Mouse (Mus musculus) MEL (cell line): ENCODE data around the gene Ywhab. TPM values are rescaled to one million over a fixed set of nuclear protein-coding genes. Genes with fewer than 3 reads are reported as not detected.

Experiments
- DNase-seq: peaks from one replicate; pipeline ENCODE4 v3.0.0; 2011; ENCODE audit warnings: low read depth, low spot score
- H3K27ac ChIP-seq: 2 replicates; pipeline ENCODE4 v1.5.1; 2012; ENCODE audit warnings: low read depth, mild to moderate bottlenecking, control low read depth, low read length, moderate library complexity; ENCODE audit not compliant: control insufficient read depth
- H3K27me3 ChIP-seq, 2 experiments: fragments of 150-350 bp in 1 of 2; sonication (generic) in 1 of 2; 2 replicates each; pipeline ENCODE4 v1.6.1; 2012; ENCODE audit warnings: low read length in 2 of 2, mild to moderate bottlenecking in 2 of 2, improper control_type of control experiment in 1 of 2, moderate library complexity in 1 of 2; ENCODE audit not compliant: insufficient read depth in 2 of 2, control insufficient read depth in 1 of 2
- H3K36me3 ChIP-seq, 2 experiments: 2 replicates each; pipeline ENCODE4 v1.6.1; 2012 to 2014; ENCODE audit warnings: low read length in 2 of 2, improper control_type of control experiment in 1 of 2, inconsistent platforms in 1 of 2, mild to moderate bottlenecking in 1 of 2; ENCODE audit not compliant: insufficient read depth in 2 of 2, control insufficient read depth in 1 of 2
- H3K4me1 ChIP-seq, 2 experiments: fragments of 150-350 bp in 1 of 2; sonication (generic) in 1 of 2; 2 replicates each; pipeline ENCODE4 v1.6.1; 2012; ENCODE audit warnings: low read length in 2 of 2, improper control_type of control experiment in 1 of 2, mild to moderate bottlenecking in 1 of 2; ENCODE audit not compliant: insufficient read depth in 2 of 2, control insufficient read depth in 1 of 2
- H3K4me3 ChIP-seq, 2 experiments: fragments of 150-350 bp in 1 of 2; sonication (generic) in 1 of 2; 2 replicates each; pipeline ENCODE4 v1.5.1; 2012; ENCODE audit warnings: low read depth in 2 of 2, low read length in 2 of 2, mild to moderate bottlenecking in 2 of 2, moderate library complexity in 2 of 2, control low read depth in 1 of 2, improper control_type of control experiment in 1 of 2; ENCODE audit not compliant: control insufficient read depth in 1 of 2, insufficient read depth in 1 of 2
- H3K79me2 ChIP-seq: 2 replicates; pipeline ENCODE4 v1.6.1; 2012; ENCODE audit warnings: mild to moderate bottlenecking, low read length, moderate library complexity; ENCODE audit not compliant: control insufficient read depth, poor library complexity, insufficient read depth
- H3K9ac ChIP-seq: 2 replicates; pipeline ENCODE4 v1.6.1; 2012; ENCODE audit warnings: low read depth, mild to moderate bottlenecking, control low read depth, low read length, moderate library complexity; ENCODE audit not compliant: control insufficient read depth, poor library complexity, severe bottlenecking
- H3K9me3 ChIP-seq: fragments of 150-350 bp; sonication (generic); replicated peaks from 2 replicates; pipeline ENCODE4 v1.6.1; 2012; ENCODE audit warnings: mild to moderate bottlenecking, low read length, improper control_type of control experiment, moderate library complexity; ENCODE audit not compliant: insufficient read depth
- BHLHE40 ChIP-seq: IDR thresholded peaks from 2 replicates; pipeline ENCODE4 v1.6.1; 2012; ENCODE audit warnings: low read depth, mild to moderate bottlenecking, inconsistent platforms, low read length, improper control_type of control experiment, borderline replicate concordance
- CHD1 ChIP-seq: IDR thresholded peaks from 2 replicates; pipeline ENCODE4 v1.6.1; 2012; ENCODE audit warnings: low read depth, mild to moderate bottlenecking, inconsistent platforms, low read length, improper control_type of control experiment
- ETS1 ChIP-seq: IDR thresholded peaks from 2 replicates; pipeline ENCODE4 v1.6.1; 2012; ENCODE audit warnings: low read depth, mild to moderate bottlenecking, inconsistent platforms, low read length, improper control_type of control experiment, moderate library complexity
- GABPA ChIP-seq: IDR thresholded peaks from 2 replicates; pipeline ENCODE4 v1.6.1; 2012; ENCODE audit warnings: low read depth, mild to moderate bottlenecking, inconsistent platforms, low read length, improper control_type of control experiment, moderate library complexity
- GATA1 ChIP-seq: IDR thresholded peaks from 2 replicates; pipeline ENCODE4 v1.6.1; 2011; ENCODE audit warnings: low read depth, low read length, improper control_type of control experiment
- KAT2A ChIP-seq: conservative IDR thresholded peaks from 2 replicates; pipeline ENCODE4 v1.6.1; 2012; ENCODE audit warnings: low read depth, low read length, improper control_type of control experiment, inconsistent platforms
- MAX ChIP-seq: IDR thresholded peaks from 2 replicates; pipeline ENCODE4 v1.6.1; 2011; ENCODE audit warnings: low read length, improper control_type of control experiment
- MAZ ChIP-seq: IDR thresholded peaks from 2 replicates; pipeline ENCODE4 v1.6.1; 2012; ENCODE audit warnings: low read depth, mild to moderate bottlenecking, inconsistent platforms, low read length, improper control_type of control experiment
- MYB ChIP-seq: IDR thresholded peaks from 2 replicates; pipeline ENCODE4 v1.6.1; 2011; ENCODE audit warnings: mild to moderate bottlenecking, low read depth, low read length, improper control_type of control experiment
- MYC ChIP-seq: IDR thresholded peaks from 2 replicates; pipeline ENCODE4 v1.6.1; 2011; ENCODE audit warnings: low read depth, mild to moderate bottlenecking, low read length, improper control_type of control experiment, moderate library complexity
- NELFE ChIP-seq: IDR thresholded peaks from 2 replicates; pipeline ENCODE4 v1.6.1; 2011; ENCODE audit warnings: low read depth, low read length, improper control_type of control experiment
- RCOR1 ChIP-seq: IDR thresholded peaks from 2 replicates; pipeline ENCODE4 v1.6.1; 2012; ENCODE audit warnings: low read depth, mild to moderate bottlenecking, inconsistent platforms, low read length, improper control_type of control experiment
- SIN3A ChIP-seq: IDR thresholded peaks from 2 replicates; pipeline ENCODE4 v1.6.1; 2012; ENCODE audit warnings: low read length, improper control_type of control experiment, inconsistent platforms
- TAL1 ChIP-seq: IDR thresholded peaks from 2 replicates; pipeline ENCODE4 v1.6.1; 2012; ENCODE audit warnings: mild to moderate bottlenecking, inconsistent platforms, low read length, moderate library complexity, mixed read lengths
- TBP ChIP-seq: IDR thresholded peaks from 2 replicates; pipeline ENCODE4 v1.8.0; 2011; ENCODE audit warnings: low read depth, low read length, improper control_type of control experiment
- TCF12 ChIP-seq: IDR thresholded peaks from 2 replicates; pipeline ENCODE4 v1.6.1; 2014; ENCODE audit warnings: low read depth, mild to moderate bottlenecking, inconsistent platforms, low read length, improper control_type of control experiment, moderate library complexity
- UBTF ChIP-seq: IDR thresholded peaks from 2 replicates; pipeline ENCODE4 v1.6.1; 2012; ENCODE audit warnings: low read depth, mild to moderate bottlenecking, inconsistent platforms, low read length, improper control_type of control experiment, moderate library complexity, borderline replicate concordance; ENCODE audit not compliant: insufficient read depth
- USF1 ChIP-seq: IDR thresholded peaks from 2 replicates; pipeline ENCODE4 v1.6.1; 2014; ENCODE audit warnings: low read depth, mild to moderate bottlenecking, inconsistent platforms, low read length, improper control_type of control experiment, moderate library complexity
- USF2 ChIP-seq, 2 experiments: IDR thresholded peaks; 2 replicates each; pipeline ENCODE4 v1.6.1; 2011 to 2012; ENCODE audit warnings: improper control_type of control experiment in 2 of 2, low read length in 2 of 2, borderline replicate concordance in 1 of 2, inconsistent platforms in 1 of 2, low read depth in 1 of 2, mild to moderate bottlenecking in 1 of 2; ENCODE audit not compliant: insufficient read depth in 1 of 2
- ZMIZ1 ChIP-seq: IDR thresholded peaks from 2 replicates; pipeline ENCODE4 v1.6.1; 2012; ENCODE audit warnings: low read depth, mild to moderate bottlenecking, inconsistent platforms, low read length, improper control_type of control experiment, moderate library complexity
- ZNF384 ChIP-seq: IDR thresholded peaks from 2 replicates; pipeline ENCODE4 v1.6.1; 2012; ENCODE audit warnings: low read depth, mild to moderate bottlenecking, inconsistent platforms, low read length, improper control_type of control experiment
- polyA plus RNA-seq, 2 experiments: library from polyadenylated mRNA; stranded (reverse) in 1 of 2; unstranded in 1 of 2; fragments of >175 nt in 1 of 2; fragments of >200 nt in 1 of 2; gene quantifications; 2 replicates each; pipeline versions ENCODE4 v1.2.1 to v1.2.4; 2012; ENCODE audit warnings: low replicate concordance in 2 of 2, low read depth in 1 of 2; ENCODE audit not compliant: insufficient read length in 2 of 2, insufficient read depth in 1 of 2, missing spikeins in 1 of 2
- total RNA-seq: library from RNA; depleted of rRNA; stranded (reverse); fragments of 300-350 nt; gene quantifications from 2 replicates; pipeline ENCODE4 v1.2.3, GENCODE M21; 2012

The Ywhab gene
- total and polyA plus RNA-seq, 3 experiments, result 71.4 to 717 (median 179) TPM

DNA sequence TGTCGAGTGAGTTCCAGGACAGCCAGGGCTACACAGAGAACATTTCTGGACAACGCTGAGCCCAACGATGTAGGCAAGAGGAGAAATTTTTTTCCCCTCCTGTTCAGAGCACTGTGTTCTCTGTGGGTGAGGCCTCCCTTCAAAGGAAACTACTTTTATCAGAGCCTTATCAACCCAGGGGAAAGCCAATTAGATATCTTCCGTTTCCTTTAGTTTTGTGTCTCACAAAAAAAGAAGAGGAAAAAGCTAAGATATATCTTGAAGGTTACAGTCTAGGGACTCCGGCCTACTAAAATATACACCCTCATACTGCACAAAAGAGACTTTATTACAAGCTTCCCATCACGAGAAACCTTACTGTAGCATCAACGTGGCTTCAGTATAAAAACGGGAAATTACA lies 7.5 kb upstream of the Ywhab start (continued):
- TF ChIP-seq USF2 (IDR thresholded peaks at IDR 0.05; ENCODE audit: borderline replicate concordance in 1 of 2, insufficient read depth in 1 of 2, low read depth in 1 of 2, low read length in 2 of 2), result no peak
- peak; percentile 66 for TF ChIP-seq RCOR1
- TF ChIP-seq ZNF384, result peak; percentile 82
- 0 out of 2 replicates have a peak, but pooled peaks have one; percentile 20 for TF ChIP-seq MYB
- TF ChIP-seq MYC, result peak; percentile 75
- peak; percentile 39; the same call in 1 of the 2 replicates for TF ChIP-seq MAX
- no peak for TF ChIP-seq GABPA
- TF ChIP-seq TBP, result peak; percentile 88
- TF ChIP-seq MAZ, result peak; percentile 57; the same call in 1 of the 2 replicates
- TF ChIP-seq NELFE, result peak; percentile 81
- TF ChIP-seq CHD1, result 0 out of 2 replicates have a peak, but pooled peaks have one; percentile 46
- TF ChIP-seq UBTF, result no peak
- no peak for TF ChIP-seq ZMIZ1
- peak; percentile 52; the same call in 1 of the 2 replicates for TF ChIP-seq TCF12
- TF ChIP-seq ETS1, result peak; percentile 74

DNA sequence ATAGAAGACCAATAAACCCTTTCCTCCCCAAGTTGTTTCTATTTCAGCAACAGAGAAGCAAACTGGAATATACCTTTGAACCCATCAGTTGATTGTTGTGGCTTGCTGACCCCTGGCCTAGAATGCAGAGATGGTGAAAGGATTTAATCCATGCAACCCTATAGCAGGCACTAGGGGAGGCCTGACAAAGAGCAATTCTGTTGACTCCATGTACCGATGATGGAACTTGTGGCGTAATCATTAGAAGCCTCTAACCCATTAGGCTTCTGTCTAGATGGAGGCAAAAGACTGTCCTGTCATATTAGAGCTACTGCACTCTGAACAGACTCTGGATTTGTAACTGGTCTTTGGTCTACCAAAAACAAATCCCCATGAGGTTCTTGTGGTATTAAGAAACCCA lies 1.9 kb upstream of the Ywhab start:
- no peak for DNase-seq
- H3K27me3 ChIP-seq, result no peaks in the 10 kb centered on the region
- H3K27ac ChIP-seq, result no peak overlapping the region
- H3K4me1 ChIP-seq, result peaks cover 7 to 29% of the 10 kb centered on the region in 2 experiments
- no peaks in the 10 kb centered on the region for H3K9me3 ChIP-seq
- no peak overlapping the region for H3K9ac ChIP-seq
- H3K79me2 ChIP-seq, result peaks cover 25% of the 10 kb centered on the region
- peaks cover 3 to 34% of the 10 kb centered on the region in 2 experiments for H3K36me3 ChIP-seq
- TF ChIP-seq BHLHE40 (no peak), TAL1 (no peak), GATA1 (no peak), SIN3A (no peak), MAZ (no peak), KAT2A (no peak), USF1 (no peak), MAX (no peak)
- TF ChIP-seq, all 39 proteins: peak for 0
- no peak overlapping the region for H3K4me3 ChIP-seq
